Mouse (Mus musculus) myocyte (in vitro differentiated cells): ENCODE results near the gene Mad1l1. TPM values are rescaled to one million over a fixed set of nuclear protein-coding genes. Genes with fewer than 3 reads are reported as not detected.
A peak's percentile ranks its signal among the peaks of the same experiment; 100 is the strongest.

Source experiments
- H3K27me3 ChIP-seq: one replicate; pipeline ENCODE4 v1.6.1; 2011; ENCODE audit not compliant: control insufficient read depth, insufficient read depth, insufficient read length
- H3K36me3 ChIP-seq: one replicate; pipeline ENCODE4 v1.6.1; 2011; ENCODE audit not compliant: control insufficient read depth, insufficient read depth
- H3K4me2 ChIP-seq: one replicate; pipeline ENCODE4 v1.6.1; 2011; ENCODE audit warnings: low read depth, control low read depth
- H3K4me3 ChIP-seq: one replicate; pipeline ENCODE4 v1.5.1; 2011; ENCODE audit warnings: mild to moderate bottlenecking, control low read depth, moderate library complexity
- H3K79me2 ChIP-seq: one replicate; pipeline ENCODE4 v1.6.1; 2011; ENCODE audit not compliant: control insufficient read depth, insufficient read depth
- H3ac ChIP-seq: one replicate; pipeline ENCODE4 v1.6.1; 2011; ENCODE audit not compliant: control insufficient read depth, insufficient read length
- CEBPB ChIP-seq: IDR thresholded peaks from 2 replicates; pipeline ENCODE4 v1.6.1; 2011; ENCODE audit warnings: mild to moderate bottlenecking, moderate library complexity; ENCODE audit not compliant: poor library complexity, insufficient read depth, severe bottlenecking
- E2F4 ChIP-seq: IDR thresholded peaks from one replicate; pipeline ENCODE4 v1.6.1; 2011; ENCODE audit warnings: mild to moderate bottlenecking, control low read depth, moderate library complexity; ENCODE audit not compliant: insufficient read depth
- MAX ChIP-seq: IDR thresholded peaks from one replicate; pipeline ENCODE4 v1.6.1; 2011; ENCODE audit warnings: low read depth, mild to moderate bottlenecking, control low read depth
- MYOD1 ChIP-seq, 3 experiments: IDR thresholded peaks; one replicate each; pipeline ENCODE4 v1.6.1; 2011; ENCODE audit warnings: control low read depth in 2 of 3, low read depth in 2 of 3, mild to moderate bottlenecking in 2 of 3, moderate library complexity in 1 of 3; ENCODE audit not compliant: insufficient read length in 2 of 3, control insufficient read depth in 1 of 3
- MYOG ChIP-seq, 3 experiments: IDR thresholded peaks; one replicate each; pipeline ENCODE4 v1.6.1; 2011; ENCODE audit warnings: control low read depth in 2 of 3, low read depth in 2 of 3, mild to moderate bottlenecking in 2 of 3; ENCODE audit not compliant: insufficient read length in 2 of 3, control insufficient read depth in 1 of 3, insufficient read depth in 1 of 3
- POLR2A ChIP-seq: IDR thresholded peaks from one replicate; pipeline ENCODE4 v1.6.1; 2011; ENCODE audit warnings: low read depth, mild to moderate bottlenecking, control low read depth, moderate library complexity; ENCODE audit not compliant: insufficient read length
- POLR2AphosphoS2 ChIP-seq: IDR thresholded peaks from one replicate; pipeline ENCODE4 v1.6.1; 2011; ENCODE audit warnings: low read depth, control low read depth; ENCODE audit not compliant: insufficient read length
- REST ChIP-seq: IDR thresholded peaks from one replicate; pipeline ENCODE4 v1.6.1; 2011; ENCODE audit warnings: mild to moderate bottlenecking, control low read depth, moderate library complexity; ENCODE audit not compliant: insufficient read depth, insufficient read length
- SRF ChIP-seq: IDR thresholded peaks from one replicate; pipeline ENCODE4 v1.6.1; 2011; ENCODE audit warnings: low read depth; ENCODE audit not compliant: control insufficient read depth, insufficient read length
- TCF12 ChIP-seq: IDR thresholded peaks from one replicate; pipeline ENCODE4 v1.6.1; 2011; ENCODE audit warnings: mild to moderate bottlenecking, control low read depth; ENCODE audit not compliant: poor library complexity, insufficient read depth, severe bottlenecking
- TCF3 ChIP-seq: IDR thresholded peaks from one replicate; pipeline ENCODE4 v1.6.1; 2011; ENCODE audit warnings: low read depth, control low read depth; ENCODE audit not compliant: insufficient read length
- USF1 ChIP-seq: IDR thresholded peaks from one replicate; pipeline ENCODE4 v1.6.1; 2011; ENCODE audit warnings: low read depth, mild to moderate bottlenecking, control low read depth, moderate library complexity
- polyA plus RNA-seq: library from polyadenylated mRNA; unstranded; fragments of >200 nt; fragmentation: generic; extraction: Trizol; gene quantifications from one replicate; pipeline ENCODE4 v1.2.1, GENCODE M21; 2012; ENCODE audit warnings: missing spikeins

The Mad1l1 gene
- polyA plus RNA-seq, 1 experiment: 35.6 TPM

DNA sequence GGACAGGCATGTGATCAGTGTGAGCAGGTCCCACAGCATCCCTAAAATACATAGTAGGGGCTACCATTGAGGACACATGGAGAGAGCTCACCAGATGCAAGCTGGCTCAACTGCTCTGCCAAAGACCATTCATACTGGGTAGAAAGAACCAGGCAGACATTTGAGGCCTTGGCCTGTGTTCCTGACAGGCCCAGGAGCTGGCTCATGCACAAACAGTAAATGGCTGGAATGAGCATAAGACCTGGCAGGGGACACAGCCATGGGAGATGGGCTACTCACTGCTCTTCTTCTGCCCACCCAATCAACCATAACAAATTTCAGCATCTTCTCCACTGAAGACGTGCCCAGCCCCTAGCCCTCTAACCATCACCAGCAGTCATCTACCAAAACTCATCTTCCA is 66.7 kb downstream of the Mad1l1 start:
- H3K27me3 ChIP-seq: no peaks in the 10 kb centered on the region
- no peak overlapping the region for H3K4me2 ChIP-seq
- H3K79me2 ChIP-seq: no peaks in the 10 kb centered on the region
- H3K36me3 ChIP-seq: no peaks in the 10 kb centered on the region
- no peak overlapping the region for H3ac ChIP-seq
- TF ChIP-seq USF1 (no peak), POLR2AphosphoS2 (no peak), E2F4 (no peak), MAX (no peak), MYOD1 (IDR thresholded peaks at IDR 0.05; ENCODE audit: control insufficient read depth in 1 of 3, insufficient read length in 2 of 3, low read depth in 2 of 3) (no peak), REST (no peak), MYOG (IDR thresholded peaks at IDR 0.05; ENCODE audit: control insufficient read depth in 1 of 3, insufficient read depth in 1 of 3, insufficient read length in 2 of 3, low read depth in 2 of 3) (no peak), TCF3 (no peak), CEBPB (no peak), SRF (no peak), TCF12 (no peak), POLR2A (no peak)
- H3K4me3 ChIP-seq: no peak overlapping the region

DNA sequence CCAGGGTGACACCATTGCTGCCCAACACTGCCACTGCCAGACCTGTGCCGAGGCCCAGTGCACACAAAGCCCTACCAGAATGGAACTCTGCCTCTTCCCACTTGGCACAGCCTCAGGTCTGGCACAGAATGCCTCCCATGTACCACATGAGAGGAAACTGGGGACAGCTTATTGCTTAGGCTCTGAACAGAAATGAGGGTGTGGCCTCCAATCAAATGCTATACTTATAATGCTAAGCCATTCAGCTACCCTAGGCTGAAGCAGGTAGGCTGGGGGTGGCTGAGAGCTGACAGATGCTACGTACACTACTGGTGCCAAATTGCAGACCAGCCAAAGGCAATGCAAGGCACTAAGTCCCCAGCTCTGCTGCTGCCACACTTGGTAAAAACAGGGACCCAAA is 69.4 kb downstream of the Mad1l1 start:
- Histone ChIP-seq H3K79me2 (no peaks in the 10 kb centered on the region), H3ac (no peak overlapping the region), H3K4me2 (no peak overlapping the region), H3K4me3 (no peak overlapping the region), H3K36me3 (no peaks in the 10 kb centered on the region), H3K27me3 (no peaks in the 10 kb centered on the region)
- TF ChIP-seq MYOD1 (IDR thresholded peaks at IDR 0.05; ENCODE audit: control insufficient read depth in 1 of 3, insufficient read length in 2 of 3, low read depth in 2 of 3): no peak
- no peak for TF ChIP-seq REST

DNA sequence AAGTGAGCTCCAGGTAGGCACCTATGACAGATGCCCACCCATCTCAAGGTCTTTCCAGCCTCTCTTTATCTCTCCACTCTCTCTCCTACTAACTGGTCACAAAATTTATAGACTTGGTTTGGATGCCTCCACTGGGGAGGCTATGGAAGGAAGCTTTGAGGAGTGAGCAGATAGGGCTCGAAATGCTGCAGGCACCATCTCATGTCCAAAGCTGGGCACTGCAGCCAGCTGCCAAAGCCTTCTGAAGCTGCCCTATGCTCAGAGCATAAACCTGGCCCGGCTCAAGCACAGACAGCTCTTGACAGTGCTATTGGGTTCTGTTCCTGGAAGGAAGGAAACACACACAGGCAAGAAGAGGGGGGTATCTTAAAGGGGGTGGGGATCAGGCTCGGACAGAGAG is 71.0 kb downstream of the Mad1l1 start:
- no peak overlapping the region for H3K4me3 ChIP-seq
- no peak for TF ChIP-seq TCF12
- TF ChIP-seq POLR2AphosphoS2: no peak
- TF ChIP-seq REST: no peak
- TF ChIP-seq MYOD1 (IDR thresholded peaks at IDR 0.05; ENCODE audit: control insufficient read depth in 1 of 3, insufficient read length in 2 of 3, low read depth in 2 of 3): no peak
- TF ChIP-seq E2F4: no peak
- TF ChIP-seq USF1: no peak
- TF ChIP-seq MAX: no peak
- TF ChIP-seq POLR2A: no peak
- no peak for TF ChIP-seq SRF
- no peak for TF ChIP-seq TCF3
- TF ChIP-seq CEBPB: no peak
- TF ChIP-seq MYOG (IDR thresholded peaks at IDR 0.05; ENCODE audit: control insufficient read depth in 1 of 3, insufficient read depth in 1 of 3, insufficient read length in 2 of 3, low read depth in 2 of 3): no peak
- no peak overlapping the region for H3ac ChIP-seq
- no peak overlapping the region for H3K4me2 ChIP-seq
- H3K36me3 ChIP-seq: no peaks in the 10 kb centered on the region
- no peaks in the 10 kb centered on the region for H3K79me2 ChIP-seq
- no peaks in the 10 kb centered on the region for H3K27me3 ChIP-seq

DNA sequence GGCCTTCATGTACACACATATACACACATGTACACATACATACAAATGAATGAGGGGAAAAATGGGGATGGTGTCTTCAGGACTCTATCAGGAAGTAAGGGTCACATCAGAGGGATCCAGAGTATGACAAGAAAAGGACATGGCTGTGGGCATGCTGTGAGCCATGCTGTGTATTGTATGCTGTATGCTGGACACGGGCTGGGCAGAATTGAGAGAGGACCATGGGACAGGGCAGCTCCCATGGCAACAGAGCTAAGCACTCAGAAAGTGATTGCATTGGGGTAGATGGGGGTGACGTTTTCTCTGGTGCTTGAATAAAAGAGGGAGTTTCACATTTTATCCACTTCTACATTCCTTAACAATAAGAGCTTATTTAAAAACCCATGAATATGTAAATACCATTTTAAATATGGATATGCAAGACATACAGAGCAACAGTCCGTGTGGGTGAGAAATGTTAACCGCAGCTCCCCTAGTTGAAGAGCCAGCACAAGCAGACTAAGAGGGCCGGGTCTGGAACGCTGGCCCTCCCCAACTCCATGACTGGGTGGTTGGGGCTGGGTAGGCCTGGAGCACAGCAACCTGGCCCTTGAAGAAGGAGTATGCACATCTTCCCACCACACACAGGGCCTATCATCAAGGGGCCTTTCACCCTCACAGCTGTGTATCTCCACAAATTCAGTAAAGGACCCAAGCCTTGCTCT is 71.8 kb downstream of the Mad1l1 start:
- Histone ChIP-seq H3ac (no peak overlapping the region), H3K79me2 (no peaks in the 10 kb centered on the region), H3K4me3 (no peak overlapping the region), H3K4me2 (no peak overlapping the region), H3K27me3 (no peaks in the 10 kb centered on the region), H3K36me3 (no peaks in the 10 kb centered on the region)
- TF ChIP-seq CEBPB (no peak), MYOG (IDR thresholded peaks at IDR 0.05; ENCODE audit: control insufficient read depth in 1 of 3, insufficient read depth in 1 of 3, insufficient read length in 2 of 3, low read depth in 2 of 3) (no peak), POLR2A (no peak), SRF (no peak), USF1 (no peak), TCF3 (no peak), POLR2AphosphoS2 (no peak), MAX (no peak), MYOD1 (IDR thresholded peaks at IDR 0.05; ENCODE audit: control insufficient read depth in 1 of 3, insufficient read length in 2 of 3, low read depth in 2 of 3) (no peak), E2F4 (no peak), TCF12 (no peak)

DNA sequence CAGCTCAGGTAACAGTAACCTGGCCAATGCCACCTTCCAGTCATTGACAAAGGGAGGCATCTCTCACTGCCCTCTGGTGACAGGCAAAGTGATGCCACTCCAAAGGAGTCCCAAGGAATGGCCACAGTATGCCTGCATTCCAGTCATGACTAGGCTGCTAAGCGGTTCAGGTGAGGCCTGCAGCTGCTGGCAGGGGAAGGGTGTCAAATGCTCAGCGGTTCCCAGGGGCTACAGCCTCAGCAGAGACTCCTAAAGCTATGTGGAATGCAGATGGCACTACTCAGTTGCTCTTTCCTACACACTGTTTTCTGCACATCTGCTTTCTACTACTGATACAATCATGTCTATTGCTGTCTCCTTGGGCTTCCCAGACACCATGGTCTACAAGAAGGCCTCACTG is 73.3 kb downstream of the Mad1l1 start:
- H3ac ChIP-seq: no peak overlapping the region
- H3K79me2 ChIP-seq: no peaks in the 10 kb centered on the region
- no peak overlapping the region for H3K4me2 ChIP-seq
- H3K27me3 ChIP-seq: no peaks in the 10 kb centered on the region
- no peak overlapping the region for H3K4me3 ChIP-seq
- TF ChIP-seq CEBPB (no peak), MYOD1 (IDR thresholded peaks at IDR 0.05; ENCODE audit: control insufficient read depth in 1 of 3, insufficient read length in 2 of 3, low read depth in 2 of 3) (peak in 1 of 3 experiments; percentile 22), MYOG (IDR thresholded peaks at IDR 0.05; ENCODE audit: control insufficient read depth in 1 of 3, insufficient read depth in 1 of 3, insufficient read length in 2 of 3, low read depth in 2 of 3) (peak in 1 of 3 experiments; percentile 34)
- H3K36me3 ChIP-seq: no peaks in the 10 kb centered on the region
